Mouse (Mus musculus) midbrain, postnatal 0 days (tissue): ENCODE data around the gene Cct4. TPM values are rescaled to one million over a fixed set of nuclear protein-coding genes. Genes with fewer than 3 reads are reported as not detected.

Experiments used
- ATAC-seq: fragments of 200-750 bp; cut with Nextera tagmentation; 2 replicates; pipeline ENCODE4 v1.8.0; 2017; ENCODE audit warnings: moderate number of reproducible peaks, mild to moderate bottlenecking, moderate TSS enrichment, moderate library complexity; ENCODE audit not compliant: low FRiP score
- DNase-seq: peaks from one replicate; pipeline ENCODE4 v3.0.0-alpha.2; 2015; ENCODE audit warnings: low spot score
- H3K27ac ChIP-seq: fragments of 300-500 bp; sonication (generic); 2 replicates; pipeline ENCODE4 v1.5.1; 2014; ENCODE audit warnings: low read depth, mild to moderate bottlenecking, low read length, mixed read lengths
- H3K27me3 ChIP-seq: fragments of 300-500 bp; sonication (generic); 2 replicates; pipeline ENCODE4 v1.6.1; 2014; ENCODE audit warnings: low read length, control low read depth, mixed read lengths; ENCODE audit not compliant: insufficient read depth
- H3K36me3 ChIP-seq: fragments of 300-500 bp; sonication (generic); 2 replicates; pipeline ENCODE4 v1.6.1; 2014; ENCODE audit warnings: low read length, control low read depth, mixed read lengths; ENCODE audit not compliant: insufficient read depth
- H3K4me1 ChIP-seq: fragments of 300-500 bp; sonication (generic); 2 replicates; pipeline ENCODE4 v1.6.1; 2014; ENCODE audit warnings: mild to moderate bottlenecking, control low read depth, antibody characterized with exemption, low read length, mixed read lengths; ENCODE audit not compliant: insufficient read depth
- H3K4me2 ChIP-seq: fragments of 300-500 bp; sonication (generic); 2 replicates; pipeline ENCODE4 v1.6.1; 2014; ENCODE audit warnings: low read depth, mild to moderate bottlenecking, low read length, mixed read lengths; ENCODE audit not compliant: poor library complexity, severe bottlenecking
- H3K4me3 ChIP-seq: fragments of 300-500 bp; sonication (generic); 2 replicates; pipeline ENCODE4 v1.5.1; 2014; ENCODE audit warnings: low read depth, mild to moderate bottlenecking, low read length, moderate library complexity
- H3K9ac ChIP-seq: fragments of 300-500 bp; sonication (generic); replicated peaks from 2 replicates; pipeline ENCODE4 v1.6.1; 2014; ENCODE audit warnings: mild to moderate bottlenecking, low read length, moderate library complexity, mixed read lengths; ENCODE audit not compliant: poor library complexity, severe bottlenecking
- H3K9me3 ChIP-seq: fragments of 300-500 bp; sonication (generic); 2 replicates; pipeline ENCODE4 v1.6.1; 2016; ENCODE audit warnings: low read length, control low read depth
- CTCF ChIP-seq: IDR thresholded peaks from 2 replicates; pipeline ENCODE4 v1.5.1; 2016; ENCODE audit warnings: antibody characterized with exemption, mild to moderate bottlenecking
- WGBS: fragments of 180-500 bp; shearing (Covaris S2); extraction: QIAGEN DNeasy Blood & Tissue Kit; methylation state at CpG from one replicate; pipeline ENCODE4 v1.1.7; 2014; 5-methylcytosine and 5-hydroxymethylcytosine counted together
- polyA plus RNA-seq: library from polyadenylated mRNA; unstranded; fragments of >200 nt; fragmentation: Nextera tagmentation; extraction: Ambion mirVana; gene quantifications from 2 replicates; pipeline ENCODE4 v1.2.1, GENCODE M21; 2015
- total RNA-seq: library from RNA; depleted of rRNA; stranded (reverse); fragments of >200 nt; gene quantifications from 2 replicates; pipeline ENCODE4 v1.2.3, GENCODE M21; 2014

The Cct4 gene
- total and polyA plus RNA-seq, 2 experiments from 2014 or later, result 139 to 230 TPM

GRCm38 (mm10) chr11:23024169-23024568, 33.9 kb downstream of the Cct4 start:
- no peaks in the 10 kb centered on the region for H3K9me3 ChIP-seq
- no peak overlapping the region for H3K4me3 ChIP-seq
- DNase-seq, result no peak
- no peak overlapping the region for H3K27ac ChIP-seq
- no peak overlapping the region for H3K4me2 ChIP-seq
- no peaks in the 10 kb centered on the region for H3K4me1 ChIP-seq
- no peak for ATAC-seq
- H3K9ac ChIP-seq, result no peak overlapping the region
- TF ChIP-seq CTCF, result no peak
- no peaks in the 10 kb centered on the region for H3K36me3 ChIP-seq
- no peaks in the 10 kb centered on the region for H3K27me3 ChIP-seq
- WGBS, result 42% methylated on average over 3 of the region's 3 CpGs

GRCm38 (mm10) chr11:23028957-23029356, 38.6 kb downstream of the Cct4 start:
- ATAC-seq (no peak), DNase-seq (no peak)
- Histone ChIP-seq H3K4me1 (no peaks in the 10 kb centered on the region), H3K4me3 (no peak overlapping the region), H3K27me3 (no peaks in the 10 kb centered on the region), H3K9ac (no peak overlapping the region), H3K36me3 (no peaks in the 10 kb centered on the region), H3K27ac (no peak overlapping the region), H3K9me3 (no peaks in the 10 kb centered on the region), H3K4me2 (no peak overlapping the region)
- WGBS, result 67% methylated on average over 3 of the region's 3 CpGs
- no peak for TF ChIP-seq CTCF

- 80% methylated on average over 6 of the region's 6 CpGs for WGBS
- Histone ChIP-seq H3K27me3 (no peaks in the 10 kb centered on the region), H3K9ac (no peak overlapping the region), H3K4me2 (no peak overlapping the region), H3K4me1 (no peaks in the 10 kb centered on the region), H3K36me3 (no peaks in the 10 kb centered on the region), H3K27ac (no peak overlapping the region), H3K9me3 (no peaks in the 10 kb centered on the region), H3K4me3 (no peak overlapping the region)
- no peak for DNase-seq
- ATAC-seq, result no peak
- TF ChIP-seq CTCF, result no peak
Observed at GRCm38 (mm10) chr11:23029399-23029798, 39.1 kb downstream of the Cct4 start.

- H3K4me3 ChIP-seq, result no peak overlapping the region
- no peaks in the 10 kb centered on the region for H3K27me3 ChIP-seq
- H3K4me1 ChIP-seq, result peaks cover 3% of the 10 kb centered on the region; the same call in 1 of the 2 replicates
- no peaks in the 10 kb centered on the region for H3K9me3 ChIP-seq
- H3K27ac ChIP-seq, result no peak overlapping the region
- no peak overlapping the region for H3K4me2 ChIP-seq
- ATAC-seq (no peak), DNase-seq (no peak)
- 67% methylated on average over 5 of the region's 5 CpGs for WGBS
- TF ChIP-seq CTCF, result no peak
- H3K36me3 ChIP-seq, result no peaks in the 10 kb centered on the region
- H3K9ac ChIP-seq, result no peak overlapping the region
Observed at GRCm38 (mm10) chr11:23047252-23047651, 56.9 kb downstream of the Cct4 start.

GRCm38 (mm10) chr11:23047663-23048582, 57.6 kb downstream of the Cct4 start:
- Histone ChIP-seq H3K4me3 (no peak overlapping the region), H3K9me3 (no peaks in the 10 kb centered on the region), H3K27me3 (no peaks in the 10 kb centered on the region), H3K4me1 (peaks cover 3% of the 10 kb centered on the region; the same call in 1 of the 2 replicates), H3K4me2 (no peak overlapping the region), H3K27ac (no peak overlapping the region), H3K36me3 (no peaks in the 10 kb centered on the region), H3K9ac (no peak overlapping the region)
- DNase-seq, result no peak
- ATAC-seq, result no peak
- TF ChIP-seq CTCF, result no peak
- 52% methylated on average over 20 of the region's 20 CpGs for WGBS

GRCm38 (mm10) chr11:23049642-23050041, 59.3 kb downstream of the Cct4 start:
- no peak for DNase-seq

More at GRCm38 (mm10) chr11:23049642-23050041, 59.3 kb downstream of the Cct4 start:
- Histone ChIP-seq H3K36me3 (no peaks in the 10 kb centered on the region), H3K9ac (no peak overlapping the region), H3K4me2 (no peak overlapping the region), H3K27me3 (no peaks in the 10 kb centered on the region), H3K9me3 (no peaks in the 10 kb centered on the region), H3K4me3 (no peak overlapping the region), H3K4me1 (peaks cover 3% of the 10 kb centered on the region; the same call in 1 of the 2 replicates), H3K27ac (no peak overlapping the region)
- no peak for TF ChIP-seq CTCF
- ATAC-seq, result no peak
